Mouse (Mus musculus) thymus, postnatal 14 days (tissue): ENCODE data around the gene Itfg2.
A peak's percentile ranks its signal among the peaks of the same experiment; 100 is the strongest.

Source experiments
- DNase-seq: peaks from one replicate; pipeline ENCODE4 v3.0.0; 2021

Gene Itfg2

DNA sequence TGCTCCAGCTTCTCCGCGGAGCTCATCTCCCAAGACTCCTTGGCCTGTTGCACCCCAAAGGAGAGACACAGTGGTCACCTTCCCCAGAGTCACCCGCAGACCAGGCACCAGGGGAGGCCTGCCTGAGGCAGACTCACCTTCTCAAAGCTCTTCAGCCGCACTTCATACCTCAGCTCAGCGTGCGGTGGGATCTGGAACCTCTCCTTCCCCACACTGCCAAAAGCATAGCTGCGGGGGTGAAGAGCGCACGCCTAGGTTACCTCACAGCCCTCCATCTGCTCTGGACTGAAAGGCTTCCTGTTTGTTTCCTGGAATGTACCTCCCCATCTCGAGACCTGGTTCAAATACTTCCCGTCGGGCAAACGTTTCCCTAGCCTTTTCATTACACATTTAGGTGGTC is 8.8 kb upstream of the Itfg2 start:
- no peak for DNase-seq

DNA sequence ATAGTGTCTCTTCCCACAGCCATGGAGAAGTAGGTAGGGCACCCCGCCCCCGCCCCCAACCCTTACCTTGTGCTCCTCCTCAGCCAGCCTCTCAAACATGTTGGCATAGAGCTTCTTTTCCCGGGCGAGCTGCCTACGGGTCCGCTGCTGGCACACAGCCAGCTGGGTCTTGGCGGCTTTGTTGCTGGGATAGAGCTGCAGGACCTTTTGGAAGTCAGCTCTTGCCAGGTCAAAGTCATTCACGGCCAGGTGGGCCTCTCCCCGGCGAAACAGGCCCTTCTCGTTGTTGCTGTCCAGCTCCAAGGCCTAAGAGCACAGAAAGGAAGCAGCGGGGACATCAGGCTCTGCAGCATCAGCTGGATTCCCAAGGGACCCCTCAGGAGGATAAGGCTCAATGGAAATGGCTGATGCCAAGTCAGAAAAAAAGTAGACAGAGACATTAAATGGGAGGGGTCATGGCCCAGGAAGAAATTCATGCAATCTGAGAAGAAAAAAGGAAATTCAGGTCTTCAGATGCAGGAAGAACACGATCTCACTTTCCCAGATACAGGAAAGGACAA is 7.7 kb upstream of the Itfg2 start:
- DNase-seq = no peak

DNA sequence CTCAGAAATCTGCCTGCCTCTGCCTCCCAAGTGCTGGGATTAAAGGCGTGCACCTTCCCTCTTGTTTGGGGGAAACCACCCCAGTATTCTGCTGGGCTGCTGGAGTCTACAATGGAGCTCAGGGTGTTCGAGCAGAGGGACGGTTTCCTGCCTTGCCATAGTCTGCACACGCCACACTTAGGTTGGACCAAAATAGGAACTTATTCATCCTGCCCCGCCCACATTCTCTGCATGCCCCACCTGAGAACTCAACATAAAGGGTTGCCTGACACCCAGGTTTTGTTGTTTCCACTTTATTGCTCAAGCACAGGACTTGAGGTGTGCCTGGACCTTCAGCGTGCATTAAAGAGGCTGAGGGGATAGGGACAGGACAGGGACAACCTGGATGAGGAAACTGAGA is 5.1 kb upstream of the Itfg2 start:
- no peak for DNase-seq

DNA sequence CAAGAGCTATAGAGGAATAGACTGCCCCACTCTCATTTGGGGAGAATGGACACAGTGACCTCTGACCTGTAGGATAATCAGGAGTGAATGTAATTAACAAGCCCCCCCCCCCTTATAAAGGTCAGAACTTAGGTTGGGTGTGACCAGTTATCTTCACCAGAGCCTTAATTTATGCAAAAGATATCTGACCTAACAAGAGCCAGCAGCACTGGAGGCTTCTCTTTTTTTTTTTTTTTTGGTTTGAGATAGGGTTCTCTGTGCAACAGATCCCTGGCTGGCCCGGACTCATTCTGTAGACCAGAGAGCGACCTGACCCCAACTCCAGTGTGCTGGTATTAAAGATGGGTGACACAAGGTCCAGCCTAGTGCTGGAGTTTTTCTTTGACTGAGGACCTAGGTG is 4.6 kb upstream of the Itfg2 start:
- DNase-seq = no peak

DNA sequence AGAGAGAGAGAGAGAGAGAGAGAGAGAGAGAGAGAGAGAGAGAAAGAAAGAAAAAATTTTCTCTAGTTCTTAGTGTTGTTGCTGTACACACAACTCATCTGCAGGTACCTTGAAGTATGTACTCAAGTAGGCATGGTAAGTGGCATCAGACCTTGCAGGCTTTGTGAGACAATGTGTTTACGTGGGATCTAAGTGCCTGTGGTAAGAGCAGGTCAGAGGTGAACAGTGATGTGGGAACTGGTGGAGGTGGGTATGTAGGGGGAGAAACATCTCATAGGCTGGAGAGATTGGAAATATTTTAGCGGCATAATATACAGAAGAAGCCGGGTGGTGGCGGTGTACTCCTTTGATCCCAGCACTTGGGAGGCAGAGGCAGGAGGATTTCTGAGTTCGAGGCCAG is 2.8 kb upstream of the Itfg2 start:
- DNase-seq = no peak

DNA sequence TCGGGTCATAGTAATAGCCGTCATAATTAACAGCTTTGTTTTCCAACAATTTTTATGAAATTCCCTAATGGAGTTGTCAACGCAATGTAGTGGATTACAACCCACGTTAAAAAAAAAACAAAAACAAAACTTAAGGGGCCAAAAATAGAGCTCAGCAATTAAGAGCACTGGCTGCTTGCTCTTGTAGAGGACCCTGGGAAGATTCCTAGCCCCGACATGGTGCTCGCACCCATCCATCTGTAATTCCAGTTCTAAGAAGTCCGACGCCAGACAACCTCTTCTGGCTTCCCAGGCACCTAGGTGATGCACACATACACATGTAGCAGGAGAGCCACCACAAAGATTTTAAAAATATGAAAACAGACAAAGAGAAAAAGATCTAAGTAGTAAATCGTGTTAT is 315 bp upstream of the Itfg2 start:
- peak; percentile 28 for DNase-seq

DNA sequence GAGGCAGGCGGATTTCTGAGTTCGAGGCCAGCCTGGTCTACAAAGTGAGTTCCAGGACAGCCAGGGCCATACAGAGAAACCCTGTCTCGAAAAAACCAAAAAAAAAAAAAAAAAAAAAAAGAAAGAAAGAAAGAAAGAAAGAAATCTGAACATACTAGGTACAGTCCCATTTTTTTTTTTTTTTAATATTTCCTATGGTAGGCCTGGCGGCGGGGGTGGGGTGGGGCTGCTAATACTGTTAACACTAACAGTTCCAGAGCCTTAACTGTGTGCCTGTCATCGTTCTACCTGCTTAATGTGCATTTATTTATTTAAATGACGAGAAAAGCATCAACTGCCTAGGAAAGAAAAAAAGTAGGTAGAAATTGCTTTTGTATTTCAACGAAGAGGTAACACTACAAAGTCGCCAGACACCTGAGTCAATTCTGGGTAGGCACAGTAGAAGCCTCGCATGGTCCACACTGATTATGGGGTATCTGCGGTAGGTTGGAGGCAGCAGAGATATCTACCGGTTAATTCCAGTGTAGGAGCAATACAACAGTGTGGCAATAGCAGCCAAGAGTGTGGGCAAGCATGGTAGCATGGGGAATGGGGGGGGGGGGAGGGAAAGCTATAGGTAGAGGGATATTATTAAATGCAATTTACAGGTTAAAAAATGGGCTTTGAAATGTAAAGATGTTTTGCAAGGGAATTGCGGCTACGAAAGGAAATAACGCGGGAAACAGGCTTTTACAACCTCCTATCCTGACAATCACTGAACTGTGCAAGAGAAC is 1.0 kb downstream of the Itfg2 start:
- no peak for DNase-seq

DNA sequence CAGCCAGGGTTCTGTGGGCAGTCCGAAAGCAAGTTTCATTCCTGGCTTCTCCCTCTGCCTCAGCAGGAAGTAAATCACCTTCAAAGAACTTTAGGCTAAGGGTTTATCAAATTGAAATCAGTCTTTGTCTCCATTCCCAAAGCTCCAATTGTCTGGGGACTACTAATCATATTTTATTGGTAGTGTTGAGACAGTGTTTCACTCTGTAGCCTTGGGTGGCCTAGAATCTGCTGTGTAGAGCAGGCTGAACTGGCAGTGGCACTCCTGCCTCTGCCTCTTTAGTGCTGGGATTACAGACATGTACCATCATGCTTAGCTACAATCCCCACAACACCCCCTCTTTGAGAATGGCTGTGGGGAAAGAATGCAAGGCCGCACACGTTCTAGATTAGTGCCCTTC is 3.3 kb downstream of the Itfg2 start:
- no peak for DNase-seq

DNA sequence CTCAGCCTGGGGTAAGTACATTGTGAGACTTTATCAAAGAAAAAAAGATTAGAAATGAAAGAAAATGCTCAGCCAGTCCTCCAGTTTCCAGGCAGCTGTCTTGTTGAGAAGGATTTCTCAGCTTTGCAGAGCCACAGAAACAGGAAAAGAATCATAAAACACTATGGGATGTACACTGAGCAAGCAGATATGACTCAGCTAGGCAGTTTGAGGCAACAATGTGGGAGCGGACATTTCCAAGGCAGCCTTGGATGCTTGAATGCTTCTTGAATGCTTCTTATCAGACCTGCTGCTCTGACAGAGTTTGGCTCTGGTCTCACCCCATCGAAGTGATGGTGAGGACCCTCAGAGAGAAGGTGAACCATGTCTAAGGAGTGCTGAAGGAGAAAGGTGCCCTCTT is 3.7 kb downstream of the Itfg2 start:
- DNase-seq = no peak

DNA sequence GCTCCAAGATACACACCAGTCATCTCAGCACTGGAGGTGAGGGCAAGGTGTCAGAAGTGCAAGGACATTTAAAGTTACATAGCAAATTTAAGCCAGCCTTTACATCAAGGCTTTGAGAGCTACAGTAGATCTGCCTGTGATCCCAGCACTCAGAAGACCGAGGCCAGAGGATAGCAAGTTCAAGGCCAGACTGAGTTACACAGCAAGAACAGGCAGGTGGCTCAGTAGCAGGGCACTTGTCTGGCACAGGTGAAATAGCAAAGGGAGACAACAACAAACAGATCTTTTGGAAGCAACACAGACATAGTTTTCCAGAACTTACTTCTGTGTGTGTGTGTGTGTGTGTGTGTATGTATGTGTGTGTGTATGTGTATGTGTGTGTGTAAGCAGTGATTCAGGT is 6.7 kb downstream of the Itfg2 start:
- no peak for DNase-seq

DNA sequence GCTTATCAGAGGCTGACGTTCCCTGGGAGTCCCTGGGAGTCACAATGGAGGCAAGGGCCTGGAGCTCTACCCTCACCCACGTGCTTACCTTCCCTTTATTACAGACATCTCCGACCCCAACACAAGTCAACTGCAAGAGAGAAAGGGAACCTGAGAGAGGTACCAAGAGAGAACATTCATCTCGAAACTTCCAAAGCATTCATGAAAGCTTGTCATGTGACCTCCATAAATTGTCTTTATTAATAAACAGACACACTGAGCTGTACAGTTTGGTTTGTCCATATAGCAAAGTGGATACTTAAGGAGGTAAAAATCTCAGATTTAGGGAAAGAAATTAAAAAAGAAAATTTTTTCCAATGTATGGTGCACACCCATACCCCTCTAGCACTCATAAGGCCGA is 8.6 kb downstream of the Itfg2 start:
- no peak for DNase-seq

DNA sequence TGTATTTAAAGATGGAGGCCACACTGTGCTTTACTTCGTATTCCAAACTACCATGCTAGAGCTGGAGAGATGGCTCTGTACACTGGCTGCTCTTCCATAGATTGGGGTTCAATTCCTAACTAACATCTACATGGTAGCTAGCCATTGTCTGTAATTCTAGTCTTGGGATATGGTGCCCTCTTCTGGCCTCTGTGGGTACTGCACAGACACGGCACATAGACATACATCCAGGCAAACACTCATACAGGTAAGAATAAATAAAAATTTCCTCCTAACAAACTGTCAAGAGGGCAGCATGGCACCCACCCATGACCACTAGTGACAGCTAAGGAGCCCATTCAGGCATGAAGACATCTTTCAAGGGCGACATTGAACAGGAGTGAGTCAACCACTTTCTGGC is 13.6 kb downstream of the Itfg2 start:
- DNase-seq = peak; percentile 75

DNA sequence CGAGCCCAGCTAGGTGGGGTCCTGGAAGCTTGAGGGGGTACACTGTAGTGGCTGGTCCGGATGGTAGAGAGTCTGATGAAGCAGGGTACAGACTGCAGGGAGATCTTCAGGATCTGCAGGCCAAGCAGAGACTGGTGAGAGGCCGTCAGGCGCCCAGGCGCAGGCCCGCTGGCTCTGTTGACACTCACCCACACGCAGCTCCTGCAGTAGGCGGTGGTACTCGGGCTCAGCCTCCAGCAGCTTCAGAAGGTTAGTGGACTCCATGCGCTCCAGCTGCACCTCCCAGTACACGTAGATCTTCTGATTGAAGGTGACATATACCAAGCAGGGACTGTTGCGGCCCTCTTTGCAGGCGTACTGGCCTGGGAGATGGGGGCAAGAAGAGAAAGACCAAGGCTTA is 14.4 kb downstream of the Itfg2 start:
- DNase-seq = no peak

DNA sequence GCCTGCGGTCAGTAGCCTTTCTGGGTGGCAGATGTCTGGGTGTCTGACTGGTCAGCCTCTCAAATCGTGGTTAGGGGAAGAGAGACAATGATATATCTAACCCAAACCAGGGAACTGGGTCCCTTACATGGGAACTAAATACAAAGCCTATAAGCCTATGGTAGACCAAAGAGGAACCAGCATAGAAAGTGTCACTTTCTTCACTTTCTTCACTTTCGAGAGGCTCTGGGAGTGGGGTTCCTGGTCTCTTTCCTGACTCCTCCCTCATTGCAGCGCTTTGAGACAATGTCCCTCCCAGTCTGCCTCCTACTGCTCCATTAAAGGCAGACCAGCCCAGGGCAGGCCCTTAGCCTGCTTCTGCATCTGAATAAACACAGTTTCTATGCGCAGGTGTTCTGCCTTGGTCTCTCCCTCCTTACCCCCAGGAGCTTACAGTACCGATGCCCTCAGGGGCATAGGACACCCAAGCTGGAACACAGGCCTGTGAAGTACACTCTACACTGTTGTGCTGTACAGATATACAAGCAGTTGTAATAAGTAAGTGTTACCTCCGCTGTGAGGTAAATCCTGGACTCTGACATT is 16.1 kb downstream of the Itfg2 start:
- DNase-seq = no peak

DNA sequence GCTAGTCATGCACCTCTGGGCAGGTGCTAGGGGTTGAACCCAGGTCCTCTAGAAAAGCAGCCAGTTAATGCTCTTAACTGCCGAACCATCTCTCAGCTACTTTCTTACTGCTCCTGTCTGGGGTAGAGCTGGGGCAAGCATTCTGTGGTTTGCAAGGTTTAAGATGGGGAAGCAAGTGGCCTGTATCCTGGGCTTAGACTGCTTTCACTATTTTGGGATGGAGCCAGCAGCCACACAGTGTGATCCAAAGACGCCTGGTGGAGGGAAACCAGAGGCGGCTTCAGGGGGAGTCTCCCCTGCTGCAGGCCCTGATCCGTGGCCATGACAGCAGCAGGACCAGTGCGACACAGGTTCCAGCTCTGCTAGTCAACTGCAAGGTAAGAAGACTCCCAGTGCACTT is 20.0 kb downstream of the Itfg2 start:
- DNase-seq = no peak

DNA sequence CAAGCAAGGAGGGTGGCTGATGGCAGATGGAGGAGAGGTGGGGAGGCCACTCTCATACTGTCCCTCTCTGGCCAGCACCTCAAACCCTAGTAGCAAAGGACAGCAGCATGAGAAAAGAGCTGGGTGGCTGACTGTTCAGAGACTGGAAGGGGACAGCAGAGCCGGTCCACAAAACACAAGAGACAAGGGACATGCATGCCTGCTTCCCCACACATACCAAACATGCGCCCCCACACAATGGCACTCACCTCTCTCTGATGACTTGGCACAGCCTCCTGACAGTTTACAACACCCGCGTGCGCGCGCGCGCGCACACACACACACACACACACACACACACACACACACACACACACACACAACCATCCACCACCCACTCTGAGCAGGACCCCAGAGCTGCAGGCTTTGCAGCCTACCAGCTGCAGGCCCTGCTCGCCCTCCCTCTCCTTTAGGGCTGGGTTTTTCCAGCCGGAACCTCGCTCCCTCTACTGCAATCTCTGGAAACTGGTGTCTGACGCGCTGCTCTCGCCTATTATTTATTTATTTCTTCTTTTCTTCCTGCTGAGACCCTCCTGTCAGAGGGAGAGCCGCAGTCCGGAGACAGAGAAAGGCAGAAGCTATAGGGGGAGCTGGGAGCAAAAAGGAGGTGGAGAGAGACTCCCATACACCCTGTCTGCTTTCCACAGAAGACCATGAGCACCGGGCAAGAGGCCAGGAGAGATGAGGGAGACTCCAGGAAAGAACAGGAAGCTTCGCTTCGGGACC is 25.1 kb downstream of the Itfg2 start:
- no peak for DNase-seq

DNA sequence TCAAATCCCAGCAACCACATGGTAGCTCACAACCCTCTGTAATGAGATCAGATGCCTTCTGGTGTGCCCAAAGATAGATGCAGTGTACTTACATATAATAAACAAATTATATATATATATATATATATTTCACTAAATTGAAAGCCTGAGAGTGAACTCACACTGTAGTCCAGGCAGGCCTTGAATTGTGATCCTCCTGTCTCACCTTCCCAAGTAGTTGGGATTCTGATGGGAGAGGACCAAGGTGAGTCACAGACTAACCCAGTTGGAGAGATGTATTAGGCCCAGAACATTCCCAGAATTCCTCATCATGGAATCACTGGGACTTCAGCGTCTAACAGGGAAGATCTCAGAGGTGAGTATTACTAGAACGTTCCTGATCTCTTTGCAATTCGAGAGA is 25.7 kb downstream of the Itfg2 start, which contains the start of gene Nrip2:
Nrip2 (plus strand) TSS at position 301 of the 400 bp plus-strand sequence.
- DNase-seq = no peak

DNA sequence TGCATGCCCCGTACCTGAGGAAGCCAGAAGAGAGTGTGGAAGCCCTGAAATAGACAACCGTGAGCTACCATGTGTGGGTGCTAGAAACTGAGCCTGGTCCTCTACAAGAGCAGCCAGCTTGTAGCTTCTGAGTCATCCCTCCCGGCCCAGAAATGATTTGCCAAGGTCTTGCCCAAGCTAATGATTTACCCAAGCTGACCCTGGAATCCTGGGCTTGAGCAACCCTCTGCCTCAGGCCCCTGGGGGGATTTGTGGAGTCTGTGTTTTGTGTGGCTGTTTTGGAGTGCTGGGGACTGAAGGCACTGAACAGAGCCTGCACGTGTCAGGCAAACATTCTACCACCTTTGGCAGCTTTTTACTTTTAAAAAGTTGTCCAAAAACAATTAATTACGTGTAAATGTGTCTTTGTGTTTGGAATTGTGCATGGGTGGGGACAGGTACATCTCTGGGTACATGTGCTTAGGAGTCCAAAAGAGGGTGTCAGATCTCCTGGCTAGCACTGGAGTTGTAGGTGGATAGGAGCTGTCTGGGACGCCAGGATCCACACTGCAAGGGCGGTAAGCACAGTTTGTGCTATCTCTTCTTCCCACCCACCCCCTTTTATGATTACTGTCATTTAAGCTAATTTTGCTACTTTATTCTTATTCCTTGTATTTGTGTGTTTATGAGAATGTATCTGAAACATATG is 27.0 kb downstream of the Itfg2 start:
- DNase-seq = no peak

DNA sequence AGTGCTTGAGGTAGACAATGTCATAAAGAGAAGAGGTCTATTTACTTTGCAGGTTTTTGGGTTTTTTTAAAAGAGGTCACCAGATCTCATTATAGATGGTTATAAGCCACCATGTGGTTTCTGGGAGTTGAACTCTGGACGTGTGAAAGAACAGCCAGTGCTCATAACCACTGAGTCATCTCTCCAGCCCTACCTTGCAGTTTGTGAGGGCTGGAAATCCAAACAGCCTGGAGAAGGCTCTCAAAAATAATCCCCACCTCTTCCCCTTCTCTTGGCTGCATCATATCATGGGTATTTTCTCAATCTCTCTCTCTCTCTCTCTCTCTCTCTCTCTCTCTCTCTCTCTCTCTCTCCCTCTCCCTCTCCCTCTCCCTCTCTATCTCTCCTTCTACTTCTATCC is 34.0 kb downstream of the Itfg2 start:
- DNase-seq = no peak

DNA sequence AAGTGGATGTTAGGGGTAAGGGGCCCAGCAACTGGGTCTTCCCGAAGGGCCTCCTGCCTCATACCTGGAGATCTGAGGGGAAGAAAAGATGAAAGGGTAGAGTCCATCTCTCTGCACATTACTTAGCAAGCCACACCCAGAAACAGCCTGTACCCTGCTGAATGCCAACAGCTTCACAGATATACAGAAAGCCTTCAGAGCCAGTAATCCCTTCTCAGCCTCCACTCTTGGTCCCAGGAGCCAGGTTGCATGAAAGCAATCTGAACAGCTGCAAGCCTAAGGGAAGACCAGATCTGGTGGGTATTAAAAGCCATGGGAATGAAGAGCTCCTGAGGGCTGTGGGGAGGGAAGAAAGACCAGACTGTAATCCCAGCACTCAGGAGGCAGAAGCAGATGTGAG is 35.5 kb downstream of the Itfg2 start:
- no peak for DNase-seq

DNA sequence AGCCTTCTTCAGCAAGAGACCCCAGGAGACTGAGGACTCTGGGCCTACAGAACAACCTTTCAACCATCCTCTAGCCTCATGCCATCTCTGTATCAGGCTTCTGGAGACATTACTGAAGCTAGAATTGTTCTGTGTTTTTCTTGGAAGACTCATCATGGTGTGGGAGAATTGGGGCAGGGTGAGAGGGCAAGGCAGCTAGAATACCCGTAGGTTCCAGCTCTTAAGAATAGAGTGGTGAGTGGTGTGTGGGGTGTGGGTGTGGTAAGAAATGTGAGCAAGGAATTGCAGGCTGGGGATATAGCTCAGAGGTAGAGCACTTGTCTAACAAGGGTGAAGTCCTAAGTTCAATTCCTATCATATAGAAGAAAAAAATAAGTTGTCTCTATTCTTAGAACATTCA is 39.7 kb downstream of the Itfg2 start:
- DNase-seq = no peak

DNA sequence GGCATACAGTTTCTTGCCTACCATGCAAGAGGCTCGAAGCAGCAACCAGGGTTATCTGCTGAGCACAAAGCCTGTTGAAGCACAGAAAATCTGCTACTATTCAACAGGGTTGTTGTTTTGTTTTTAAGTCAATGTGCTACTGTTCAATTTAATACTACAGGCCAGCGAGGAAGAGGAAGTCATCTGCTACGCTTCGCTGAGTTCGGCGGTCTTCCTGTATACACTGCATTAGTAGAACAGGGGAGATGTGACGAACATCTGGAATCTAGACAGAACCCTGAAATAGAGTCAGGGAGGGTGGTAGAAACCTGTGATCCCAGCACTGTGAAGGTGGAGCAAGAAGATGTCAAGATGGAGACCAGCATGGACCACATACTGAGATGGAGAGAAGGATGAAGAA is 41.0 kb downstream of the Itfg2 start:
- DNase-seq = no peak

DNA sequence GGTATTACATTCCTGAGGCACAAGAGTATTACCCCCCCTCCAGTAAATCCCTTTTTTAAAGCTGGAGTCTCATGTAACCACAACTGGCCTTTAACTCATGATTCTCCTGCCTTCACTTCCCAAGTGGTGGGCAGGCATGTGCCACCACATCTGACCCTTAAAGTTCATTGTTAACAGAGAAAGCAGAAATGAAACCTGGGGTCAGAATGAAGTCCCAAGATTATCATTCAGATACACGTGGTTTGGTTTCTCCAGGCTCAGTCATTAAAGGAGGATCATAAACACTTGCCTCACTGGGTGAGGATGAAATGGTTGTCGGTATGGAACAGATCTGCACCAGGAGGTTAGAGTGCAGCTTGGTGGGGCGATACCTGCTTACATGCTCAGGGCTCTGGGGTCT is 43.5 kb downstream of the Itfg2 start:
- no peak for DNase-seq
